Mouse (Mus musculus) E14TG2a.4 (cell line): ENCODE measurements around the gene Fbxl3.

Experiments
- CTCF ChIP-seq: conservative IDR thresholded peaks from 2 replicates; pipeline ENCODE4 v1.5.1; 2014; ENCODE audit warnings: low read length
- NANOG ChIP-seq: IDR thresholded peaks from 2 replicates; pipeline ENCODE4 v1.6.1; 2014; ENCODE audit warnings: borderline replicate concordance, low read length, mixed read lengths
- POU5F1 ChIP-seq: IDR thresholded peaks from 2 replicates; pipeline ENCODE4 v1.6.1; 2014; ENCODE audit warnings: low read length, borderline replicate concordance

DNA sequence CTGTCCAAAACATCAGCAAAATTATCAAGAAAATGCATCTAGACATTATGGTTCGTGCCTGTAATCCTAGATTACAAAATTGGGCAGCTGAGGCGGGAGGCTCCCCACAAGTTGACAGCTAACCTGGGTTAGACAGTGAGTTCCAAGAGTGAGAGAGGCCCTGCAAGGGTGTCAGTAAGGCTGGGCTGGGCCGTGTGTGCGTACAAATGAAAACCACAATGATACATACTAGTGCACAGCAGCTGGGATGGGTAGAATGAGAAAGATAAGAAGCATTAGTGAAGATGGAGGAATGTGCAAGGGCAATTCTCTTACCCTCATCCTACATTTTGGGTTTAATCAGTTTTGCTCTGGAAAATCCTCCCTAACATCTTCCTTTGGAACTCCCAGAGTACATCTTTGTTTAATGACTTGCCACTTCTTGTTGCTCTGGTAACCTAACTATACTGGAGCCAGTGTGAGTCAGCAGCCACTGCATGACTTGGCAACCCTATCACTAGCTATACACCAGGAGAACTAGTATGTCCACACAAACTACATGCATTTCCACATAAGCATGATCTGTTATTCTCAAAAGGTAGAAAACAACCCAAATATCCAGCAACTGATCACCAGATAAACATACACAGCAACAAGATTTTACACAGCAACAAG is 12.6 kb downstream of the Fbxl3 start:
- TF ChIP-seq CTCF = no peak
- no peak for TF ChIP-seq NANOG
- TF ChIP-seq POU5F1 = no peak
